Mouse (Mus musculus): Measurements from ENCODE around the gene Pde8a. TPM values are rescaled to one million over a fixed set of nuclear protein-coding genes. Genes with fewer than 3 reads are reported as not detected.

The Pde8a gene
- polyA plus RNA-seq (2015; fragmentation: Nextera tagmentation; extraction: Ambion mirVana), result 4.0 and 4.7 TPM in 2 replicates

DNA sequence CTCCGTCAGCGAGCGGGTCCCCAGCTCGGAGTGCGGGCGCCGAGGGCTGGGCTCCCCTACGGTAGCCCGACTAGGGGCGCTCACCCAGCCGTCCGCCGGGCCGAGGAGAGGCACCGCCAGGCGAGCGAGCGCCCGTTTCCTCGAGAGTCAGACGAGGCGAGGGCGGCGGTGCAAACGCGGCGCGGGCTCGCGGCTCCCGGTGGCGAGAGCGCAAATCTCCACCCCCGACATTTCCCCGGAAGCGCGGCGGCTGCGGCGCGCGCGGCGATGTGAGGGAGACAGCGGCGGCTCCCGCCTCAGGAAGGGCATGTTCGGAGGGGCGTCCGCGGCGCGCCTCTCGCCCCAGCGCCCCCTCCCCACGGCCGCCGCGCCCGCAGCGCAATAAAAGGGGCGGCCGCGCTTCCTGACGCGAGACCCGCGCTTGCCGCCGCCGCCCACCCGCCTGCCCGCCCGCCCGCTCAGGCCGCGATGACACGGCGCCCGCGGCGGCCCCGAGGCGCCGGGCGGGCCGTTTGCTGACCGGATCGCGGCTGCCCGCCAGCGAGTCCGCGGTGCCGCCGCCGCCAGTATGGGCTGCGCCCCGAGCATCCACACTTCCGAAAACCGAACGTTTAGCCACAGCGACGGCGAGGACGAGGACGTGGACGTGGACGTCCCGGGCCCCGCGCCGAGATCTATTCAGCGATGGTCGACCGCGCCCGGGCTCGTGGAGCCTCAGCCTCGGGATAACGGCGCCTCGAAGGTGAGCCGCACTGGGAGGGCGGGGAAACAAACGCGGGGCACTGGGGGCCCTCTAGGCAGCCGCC lies at the start of gene Pde8a:
Gene Pde8a (plus strand): TSS at position 250 of the 806 bp plus-strand sequence.
- H3K4me2 ChIP-seq, result peak within 1 kb of the TSS; percentile 74
- no peaks in the 10 kb centered on the region for H3K36me3 ChIP-seq
- peaks cover 12% of the 10 kb centered on the region for H3K4me1 ChIP-seq
- no peaks in the 10 kb centered on the region for H3K9me3 ChIP-seq
- H3K9ac ChIP-seq, result peak within 1 kb of the TSS; percentile 34; the same call in 1 of the 2 replicates
- H3K27ac ChIP-seq, result peak within 1 kb of the TSS; percentile 82
- H3K27me3 ChIP-seq (replicated peaks), result peaks cover 28% of the 10 kb centered on the region
- H3K4me3 ChIP-seq (replicated peaks), result peak within 1 kb of the TSS; percentile 56
- WGBS, result under 1% methylated on average over 111 of the region's 128 CpGs
- ATAC-seq (ENCODE audit: insufficient read depth, low FRiP score, low read depth), result no peak

GRCm38 (mm10) chr7:81164411-81164810 lies 49.0 kb upstream of the Pde8a start:
- WGBS, result 69% methylated on average over 7 of the region's 7 CpGs
- no peak for ATAC-seq (ENCODE audit: insufficient read depth, low FRiP score, low read depth)
- no peak overlapping the region for H3K9ac ChIP-seq
- no peaks in the 10 kb centered on the region for H3K9me3 ChIP-seq
- no peak overlapping the region for H3K4me3 ChIP-seq (replicated peaks)
- H3K36me3 ChIP-seq, result no peaks in the 10 kb centered on the region
- H3K4me2 ChIP-seq, result no peak overlapping the region
- no peaks in the 10 kb centered on the region for H3K4me1 ChIP-seq
- no peaks in the 10 kb centered on the region for H3K27me3 ChIP-seq (replicated peaks)
- no peak overlapping the region for H3K27ac ChIP-seq

GRCm38 (mm10) chr7:81167124-81167523 lies 46.3 kb upstream of the Pde8a start:
- no peaks in the 10 kb centered on the region for H3K9me3 ChIP-seq
- H3K4me3 ChIP-seq (replicated peaks), result no peak overlapping the region
- no peak overlapping the region for H3K9ac ChIP-seq
- 42% methylated on average over 3 of the region's 3 CpGs for WGBS
- no peaks in the 10 kb centered on the region for H3K36me3 ChIP-seq
- no peaks in the 10 kb centered on the region for H3K4me1 ChIP-seq
- no peaks in the 10 kb centered on the region for H3K27me3 ChIP-seq (replicated peaks)
- no peak for ATAC-seq (ENCODE audit: insufficient read depth, low FRiP score, low read depth)
- H3K27ac ChIP-seq, result no peak overlapping the region
- no peak overlapping the region for H3K4me2 ChIP-seq

GRCm38 (mm10) chr7:81169351-81169750 lies 44.0 kb upstream of the Pde8a start:
- Histone ChIP-seq H3K4me1 (no peaks in the 10 kb centered on the region), H3K27me3 (replicated peaks) (no peaks in the 10 kb centered on the region), H3K9ac (no peak overlapping the region), H3K36me3 (no peaks in the 10 kb centered on the region), H3K9me3 (no peaks in the 10 kb centered on the region), H3K4me3 (replicated peaks) (no peak overlapping the region), H3K4me2 (no peak overlapping the region), H3K27ac (no peak overlapping the region)
- ATAC-seq (ENCODE audit: insufficient read depth, low FRiP score, low read depth), result no peak
- WGBS, result 71% methylated on average over 7 of the region's 7 CpGs

DNA sequence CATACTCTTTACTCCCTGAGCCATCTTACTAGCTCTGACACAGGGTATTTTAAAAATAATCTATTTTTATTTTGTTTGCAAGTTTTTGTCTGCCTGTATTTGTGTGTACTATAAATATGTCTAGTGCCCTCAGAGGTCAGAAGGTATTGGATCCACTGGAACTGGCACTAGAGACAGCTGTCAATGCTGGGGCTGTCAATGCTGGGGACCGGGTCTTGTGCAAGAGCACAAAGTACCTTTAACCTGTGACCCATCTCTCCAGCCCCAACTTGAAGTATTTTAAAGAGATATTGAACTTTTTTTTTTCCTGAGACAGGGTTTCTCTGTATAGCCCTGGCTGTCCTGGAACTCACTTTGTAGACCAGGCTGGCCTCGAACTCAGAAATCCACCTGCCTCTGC lies 39.5 kb upstream of the Pde8a start:
- no peaks in the 10 kb centered on the region for H3K4me1 ChIP-seq
- 90% methylated on average over 2 of the region's 2 CpGs for WGBS
- H3K4me2 ChIP-seq, result no peak overlapping the region
- no peak overlapping the region for H3K27ac ChIP-seq
- H3K36me3 ChIP-seq, result no peaks in the 10 kb centered on the region
- H3K27me3 ChIP-seq (replicated peaks), result no peaks in the 10 kb centered on the region
- ATAC-seq (ENCODE audit: insufficient read depth, low FRiP score, low read depth), result no peak
- no peak overlapping the region for H3K4me3 ChIP-seq (replicated peaks)
- H3K9ac ChIP-seq, result no peak overlapping the region
- H3K9me3 ChIP-seq, result no peaks in the 10 kb centered on the region

- Histone ChIP-seq H3K4me2 (no peak overlapping the region), H3K27me3 (replicated peaks) (no peaks in the 10 kb centered on the region)
- no peak for ATAC-seq (ENCODE audit: insufficient read depth, low FRiP score, low read depth)
Observed at GRCm38 (mm10) chr7:81174654-81175053, 38.7 kb upstream of the Pde8a start.

DNA sequence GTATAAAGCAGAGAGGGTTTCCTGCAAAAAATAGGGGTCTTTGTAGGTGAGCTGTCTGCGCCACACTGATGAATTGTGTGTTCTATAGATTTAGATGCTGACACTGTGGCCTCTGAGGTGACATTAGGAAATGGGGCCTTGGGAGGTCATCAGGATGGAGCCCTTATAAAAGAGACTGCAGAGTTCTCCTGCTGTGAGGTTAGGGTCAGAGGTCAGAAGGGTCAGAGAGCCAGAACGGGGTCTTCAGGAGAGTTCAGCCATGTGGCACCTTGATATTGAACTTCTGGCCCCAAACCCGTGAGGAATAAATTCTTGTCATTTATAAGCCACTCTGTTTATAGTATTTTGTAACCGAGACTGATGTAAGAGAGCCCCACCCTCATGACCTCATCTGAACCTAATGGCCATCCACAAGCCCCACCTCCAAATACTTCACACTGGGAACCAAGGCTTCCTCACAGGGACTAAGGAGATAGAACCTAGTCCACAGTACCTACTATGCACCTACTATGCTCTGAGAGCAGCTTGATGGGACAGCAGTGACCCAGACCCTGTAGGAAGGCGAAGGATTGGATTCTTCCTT lies 37.1 kb upstream of the Pde8a start:
- H3K9ac ChIP-seq, result no peak overlapping the region
- no peaks in the 10 kb centered on the region for H3K27me3 ChIP-seq (replicated peaks)
- H3K36me3 ChIP-seq, result no peaks in the 10 kb centered on the region
- WGBS, result 44% methylated on average over 5 of the region's 5 CpGs
- ATAC-seq (ENCODE audit: insufficient read depth, low FRiP score, low read depth), result no peak
- no peak overlapping the region for H3K27ac ChIP-seq
- no peak overlapping the region for H3K4me3 ChIP-seq (replicated peaks)
- H3K9me3 ChIP-seq, result no peaks in the 10 kb centered on the region
- no peaks in the 10 kb centered on the region for H3K4me1 ChIP-seq
- no peak overlapping the region for H3K4me2 ChIP-seq

More at GRCm38 (mm10) chr7:81174654-81175053, 38.7 kb upstream of the Pde8a start:
- Histone ChIP-seq H3K9me3 (no peaks in the 10 kb centered on the region), H3K36me3 (no peaks in the 10 kb centered on the region), H3K9ac (no peak overlapping the region), H3K4me3 (replicated peaks) (no peak overlapping the region), H3K4me1 (no peaks in the 10 kb centered on the region), H3K27ac (no peak overlapping the region)
- WGBS, result 63% methylated on average over 5 of the region's 5 CpGs

DNA sequence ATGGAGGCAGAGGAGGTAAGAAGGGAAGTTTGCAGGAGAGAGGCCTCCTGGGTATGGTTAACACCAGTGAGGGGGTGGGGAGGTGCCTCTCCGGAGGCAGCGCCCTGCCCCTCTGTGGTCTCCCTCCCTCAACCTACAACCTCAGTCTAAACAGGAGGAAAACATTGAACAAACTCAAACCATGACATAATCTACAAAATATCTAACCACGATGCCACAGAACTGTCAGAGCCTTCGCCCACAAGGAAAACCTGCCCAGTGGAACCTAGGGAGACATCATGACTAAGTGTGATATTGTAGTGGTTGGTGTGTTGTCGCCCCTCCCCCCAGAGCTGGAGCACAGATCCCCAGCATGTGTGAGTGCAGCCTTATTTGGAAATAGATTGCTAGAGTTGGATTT lies 33.9 kb upstream of the Pde8a start:
- Histone ChIP-seq H3K4me2 (no peak overlapping the region), H3K4me1 (no peaks in the 10 kb centered on the region), H3K27me3 (replicated peaks) (no peaks in the 10 kb centered on the region), H3K4me3 (replicated peaks) (no peak overlapping the region), H3K9me3 (no peaks in the 10 kb centered on the region), H3K9ac (no peak overlapping the region), H3K27ac (no peak overlapping the region), H3K36me3 (no peaks in the 10 kb centered on the region)
- WGBS, result 59% methylated on average over 5 of the region's 5 CpGs
- no peak for ATAC-seq (ENCODE audit: insufficient read depth, low FRiP score, low read depth)

DNA sequence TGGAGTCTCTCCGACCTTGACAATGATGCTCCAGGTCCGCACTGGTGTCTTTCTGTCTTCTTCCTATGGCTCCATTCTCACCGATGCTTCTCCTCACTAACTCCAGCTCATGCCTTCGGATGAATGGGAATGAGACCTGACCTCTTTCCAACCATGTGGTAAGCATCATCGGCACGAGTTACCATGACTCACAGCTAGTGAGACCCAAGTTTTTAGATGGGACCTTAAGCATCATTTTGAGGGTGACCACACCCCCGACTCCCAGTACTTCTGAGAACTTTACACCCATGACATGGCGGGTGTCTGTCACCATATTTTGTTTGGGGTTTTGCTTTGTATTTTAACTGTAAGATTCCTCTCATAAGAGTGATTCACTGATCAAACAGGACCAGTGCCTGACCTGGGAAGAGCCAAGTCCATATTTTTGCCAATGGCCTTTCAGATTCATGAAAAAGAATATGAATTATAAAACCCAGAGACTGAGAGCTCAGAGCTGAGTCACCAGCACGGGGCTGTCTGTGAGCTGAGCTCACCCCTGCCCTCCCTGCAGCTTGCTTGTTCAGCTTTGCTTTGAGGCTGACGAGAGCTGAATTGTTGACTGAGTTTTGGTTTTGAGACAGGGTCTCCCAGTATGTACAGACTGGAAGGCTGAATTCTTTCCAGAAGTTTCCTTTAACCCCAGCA lies 30.8 kb upstream of the Pde8a start:
- Histone ChIP-seq H3K4me1 (no peaks in the 10 kb centered on the region), H3K36me3 (no peaks in the 10 kb centered on the region), H3K4me2 (no peak overlapping the region), H3K9me3 (no peaks in the 10 kb centered on the region), H3K27me3 (replicated peaks) (no peaks in the 10 kb centered on the region), H3K4me3 (replicated peaks) (no peak overlapping the region), H3K27ac (no peak overlapping the region), H3K9ac (no peak overlapping the region)
- ATAC-seq (ENCODE audit: insufficient read depth, low FRiP score, low read depth), result no peak
- WGBS, result 76% methylated on average over 10 of the region's 10 CpGs

DNA sequence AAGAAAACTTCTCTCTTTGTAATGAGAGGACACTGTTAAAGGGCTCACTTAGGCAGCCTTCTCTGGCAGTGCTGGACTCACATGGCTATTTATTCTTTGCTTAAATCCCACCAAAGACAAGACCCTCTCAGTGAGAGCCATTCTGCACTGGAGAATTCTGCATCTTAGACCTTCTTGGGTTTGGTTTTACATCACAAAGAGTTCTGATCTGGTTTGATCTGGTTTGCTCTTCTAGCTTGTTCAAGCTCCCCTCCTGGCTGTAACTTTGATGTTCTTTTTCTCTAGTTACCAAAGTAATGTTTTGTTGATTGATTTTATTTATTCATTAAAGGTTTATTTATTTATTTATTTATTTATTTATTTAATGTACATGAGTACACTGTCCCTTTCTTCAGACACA lies 30.2 kb upstream of the Pde8a start:
- no peak overlapping the region for H3K27ac ChIP-seq
- no peaks in the 10 kb centered on the region for H3K36me3 ChIP-seq
- no peak overlapping the region for H3K4me2 ChIP-seq
- H3K4me1 ChIP-seq, result no peaks in the 10 kb centered on the region
- H3K9ac ChIP-seq, result no peak overlapping the region
- no peaks in the 10 kb centered on the region for H3K9me3 ChIP-seq
- H3K4me3 ChIP-seq (replicated peaks), result no peak overlapping the region
- no peak for ATAC-seq (ENCODE audit: insufficient read depth, low FRiP score, low read depth)
- H3K27me3 ChIP-seq (replicated peaks), result no peaks in the 10 kb centered on the region

DNA sequence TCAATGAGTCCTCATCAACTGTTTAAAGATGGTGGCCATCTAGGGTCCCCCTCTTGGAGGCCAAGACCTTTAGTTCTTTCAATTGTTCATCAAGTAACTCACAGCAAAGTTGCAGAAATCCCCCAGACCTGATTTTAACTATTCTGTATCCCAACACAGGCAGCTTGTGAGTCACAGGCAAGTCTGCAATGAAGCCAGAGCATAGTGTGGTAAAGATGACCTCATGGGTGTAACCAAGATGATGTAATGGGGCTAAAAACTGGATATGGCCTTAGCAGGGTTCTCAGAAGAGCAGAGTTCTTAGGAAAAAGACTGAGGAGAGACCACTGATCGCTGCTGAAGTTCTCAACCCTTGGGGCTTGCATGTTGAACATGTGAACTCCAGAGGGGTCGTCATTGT lies 29.3 kb upstream of the Pde8a start:
- Histone ChIP-seq H3K4me3 (replicated peaks) (no peak overlapping the region), H3K9ac (no peak overlapping the region), H3K4me2 (no peak overlapping the region), H3K27ac (no peak overlapping the region), H3K36me3 (no peaks in the 10 kb centered on the region), H3K4me1 (no peaks in the 10 kb centered on the region), H3K27me3 (replicated peaks) (no peaks in the 10 kb centered on the region), H3K9me3 (no peaks in the 10 kb centered on the region)
- 88% methylated on average over 2 of the region's 2 CpGs for WGBS
- ATAC-seq (ENCODE audit: insufficient read depth, low FRiP score, low read depth), result no peak

GRCm38 (mm10) chr7:81184651-81185050 lies 28.7 kb upstream of the Pde8a start:
- Histone ChIP-seq H3K9me3 (no peaks in the 10 kb centered on the region), H3K36me3 (no peaks in the 10 kb centered on the region), H3K27ac (no peak overlapping the region), H3K4me2 (no peak overlapping the region), H3K4me3 (replicated peaks) (no peak overlapping the region), H3K4me1 (no peaks in the 10 kb centered on the region), H3K9ac (no peak overlapping the region), H3K27me3 (replicated peaks) (no peaks in the 10 kb centered on the region)
- ATAC-seq (ENCODE audit: insufficient read depth, low FRiP score, low read depth), result no peak
- 86% methylated on average over 1 of the region's 1 CpGs for WGBS

Measured in stomach, embryonic 15.5 days (tissue).